Mouse (Mus musculus): ENCODE data around the gene Afdn. TPM values are rescaled to one million over a fixed set of nuclear protein-coding genes. Genes with fewer than 3 reads are reported as not detected.

Gene Afdn
- total RNA-seq, 4 experiments from 2014 or later, result 67.5 to 117 (median 80.3) TPM

Other genes starting within 250 kb of the Afdn start
- 10 to 100 TPM in 2 of 4 experiments, 1 to 10 TPM in 2; 4.6 to 10.7 (median 7.6) TPM for gene Tcte2, start 1.3 kb downstream of the Afdn start, total RNA-seq (2022)
- not detected for gene Gm7168, start 187.8 kb downstream of the Afdn start, total RNA-seq (2022)
- not detected for gene Gm7356, start 243.2 kb downstream of the Afdn start, total RNA-seq (2022)